11 mouse cellular contexts compared by ENCODE assay signal in the genomic region with DNA sequence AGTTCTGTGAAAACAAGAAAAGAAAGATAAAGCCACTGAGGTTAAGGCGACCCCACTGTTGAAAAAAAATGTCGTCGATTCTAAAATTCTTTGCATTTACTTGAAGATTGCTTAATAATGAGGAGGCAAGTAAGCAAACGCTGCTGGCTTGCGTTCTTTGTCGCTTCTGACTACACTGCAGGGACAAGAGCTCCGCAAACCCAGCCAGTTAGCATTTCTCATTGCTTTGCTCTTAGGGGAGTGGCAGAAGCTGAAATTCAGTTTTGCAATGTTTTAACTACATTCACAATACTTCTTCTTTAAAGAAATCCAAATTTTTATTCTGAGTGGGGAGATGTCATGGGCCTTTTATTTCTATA. TPM values are rescaled to one million over a fixed set of nuclear protein-coding genes. Genes with fewer than 3 reads are reported as not detected.
DNase-seq lines count a peak whose midpoint lies in the region; ATAC-seq lines count a peak whose summit lies in the region.
"Had no signal": no experiment of that assay in that cellular context is flagged by ENCODE, and none has a peak within 500 bp of the region (broad histone marks: within the 10 kb centered on the region; RNA-seq: fewer than 3 reads in every experiment).

No protein-coding gene starts in this region.

- peak overlapping the region; percentile 48 for H3K4me2 ChIP-seq in heart, embryonic 14.5 days (ENCODE audit: low read length)
- peak overlapping the region; percentile 34 for H3K4me2 ChIP-seq in hindbrain, embryonic 14.5 days (replicated peaks)
- H3K4me2 ChIP-seq in neural tube, embryonic 15.5 days, result peak overlapping the region; percentile 45
- H3K4me2 ChIP-seq: limb, embryonic 15.5 days had no signal

- H3K27me3 ChIP-seq in heart, embryonic 14.5 days (ENCODE audit: control insufficient read depth, insufficient read depth, low read length), result no peaks in the 10 kb centered on the region
- H3K27me3 ChIP-seq in hindbrain, embryonic 14.5 days (ENCODE audit: control insufficient read depth, insufficient read depth, low read length), result no peaks in the 10 kb centered on the region
- no peaks in the 10 kb centered on the region for H3K27me3 ChIP-seq in neural tube, embryonic 15.5 days (replicated peaks)
- H3K27me3 ChIP-seq: limb, embryonic 15.5 days had no signal

- no peaks in the 10 kb centered on the region for H3K36me3 ChIP-seq in heart, embryonic 14.5 days (ENCODE audit: control insufficient read depth, insufficient read depth, low read length)
- no peaks in the 10 kb centered on the region for H3K36me3 ChIP-seq in hindbrain, embryonic 14.5 days (replicated peaks; ENCODE audit: control insufficient read depth, insufficient read depth)
- no peaks in the 10 kb centered on the region for H3K36me3 ChIP-seq in neural tube, embryonic 15.5 days
- H3K36me3 ChIP-seq: limb, embryonic 15.5 days had no signal

- no peak overlapping the region for H3K27ac ChIP-seq in heart, embryonic 14.5 days (replicated peaks in 1 of 2; ENCODE audit: control insufficient read depth in 1 of 2, insufficient read depth in 1 of 2, low read depth in 2 of 2, low read length in 2 of 2)
- no peak overlapping the region for H3K27ac ChIP-seq in hindbrain, embryonic 14.5 days
- no peak overlapping the region for H3K27ac ChIP-seq in neural tube, embryonic 15.5 days (replicated peaks)
- H3K27ac ChIP-seq: limb, embryonic 15.5 days had no signal

- intact Hi-C loops in heart, postnatal 36 days (cut with DNase I), result no loop called here

- 52% methylated on average over 7 of the region's 7 CpGs for WGBS in heart, embryonic 14.5 days
- 20% methylated on average over 7 of the region's 7 CpGs for WGBS in hindbrain, embryonic 14.5 days
- 44% methylated on average over 7 of the region's 7 CpGs for WGBS in neural tube, embryonic 15.5 days

- no peaks in the 10 kb centered on the region for H3K4me1 ChIP-seq in heart, embryonic 14.5 days (ENCODE audit: control insufficient read depth in 2 of 2, insufficient read depth in 2 of 2, low read length in 2 of 2)
- H3K4me1 ChIP-seq in hindbrain, embryonic 14.5 days (replicated peaks; ENCODE audit: control insufficient read depth, insufficient read depth, low read length), result peaks cover 3% of the 10 kb centered on the region; the same call in 1 of the 2 replicates
- peaks cover 4% of the 10 kb centered on the region; the same call in 1 of the 2 replicates for H3K4me1 ChIP-seq in neural tube, embryonic 15.5 days
- H3K4me1 ChIP-seq: limb, embryonic 15.5 days had no signal

- no peak for DNase-seq in heart, postnatal 36 days
- peak; percentile 13 for DNase-seq in retina, embryonic 14.5 days (ENCODE audit: low spot score)
- no peak for DNase-seq in retina, postnatal 1 day
- DNase-seq in hindbrain, embryonic 14.5 days (ENCODE audit: low spot score), result no peak
- DNase-seq in adrenal gland, adult (ENCODE audit: inconsistent age in 2 of 2, low spot score in 1 of 2), result no peak
- DNase-seq: right cerebral cortex, postnatal 14 days had no signal

- no peak overlapping the region; a peak in 1 of 4 replicates for H3K4me3 ChIP-seq in heart, embryonic 14.5 days (ENCODE audit: control insufficient read depth in 1 of 2, insufficient read depth in 1 of 2, low read depth in 1 of 2, low read length in 2 of 2)
- no peak overlapping the region for H3K4me3 ChIP-seq in hindbrain, embryonic 14.5 days (replicated peaks; ENCODE audit: low read length)
- no peak overlapping the region for H3K4me3 ChIP-seq in neural tube, embryonic 15.5 days (replicated peaks)
- H3K4me3 ChIP-seq: limb, embryonic 15.5 days had no signal

- H3K9me3 ChIP-seq in heart, embryonic 14.5 days (ENCODE audit: control insufficient read depth, low read length), result no peaks in the 10 kb centered on the region
- no peaks in the 10 kb centered on the region for H3K9me3 ChIP-seq in hindbrain, embryonic 14.5 days (ENCODE audit: control insufficient read depth, low read length)
- H3K9me3 ChIP-seq in neural tube, embryonic 15.5 days (replicated peaks), result no peaks in the 10 kb centered on the region
- H3K9me3 ChIP-seq: limb, embryonic 15.5 days had no signal

- H3K9ac ChIP-seq in heart, embryonic 14.5 days (ENCODE audit: low read length), result no peak overlapping the region
- 0 out of 2 replicates have a peak overlapping the region, but pooled peaks have one; percentile 35 for H3K9ac ChIP-seq in hindbrain, embryonic 14.5 days
- no peak overlapping the region for H3K9ac ChIP-seq in neural tube, embryonic 15.5 days (replicated peaks)
- H3K9ac ChIP-seq: limb, embryonic 15.5 days had no signal

- ATAC-seq in heart, embryonic 14.5 days (ENCODE audit: insufficient number of reproducible peaks, insufficient read depth, low FRiP score, low read depth), result no peak
- ATAC-seq in hindbrain, embryonic 14.5 days (ENCODE audit: low FRiP score), result no peak
- no peak for ATAC-seq in neural tube, embryonic 15.5 days (ENCODE audit: low FRiP score)
- no peak for ATAC-seq in megakaryocyte-erythroid progenitor cell, adult 5-6 weeks (replicated peaks; ENCODE audit: low FRiP score, low TSS enrichment, poor library complexity, severe bottlenecking)
- ATAC-seq: inflammation-experienced regulatory T-cells, adult 6 months had no signal

RNA-seq across cellular contexts. Expression of gene Mocs2, which starts 38.2 kb away (rescaled TPM):
- 64.4 and 70.1 TPM in 2 replicates for polyA plus RNA-seq in heart, embryonic 14.5 days (2014; fragmentation: Nextera tagmentation; extraction: Ambion mirVana)
- total RNA-seq in heart, postnatal 36 days (2021), result 10 to 100 TPM; 31.9 to 42.1 TPM
- polyA plus RNA-seq in hindbrain, embryonic 14.5 days (2014; fragmentation: Nextera tagmentation; extraction: Ambion mirVana), result 127 and 135 TPM in 2 replicates
- polyA plus RNA-seq in neural tube, embryonic 15.5 days (2015; fragmentation: Nextera tagmentation; extraction: Ambion mirVana), result 137 and 146 TPM in 2 replicates
- total RNA-seq in megakaryocyte-erythroid progenitor cell, adult 5-6 weeks (2014; fragmentation: Nextera tagmentation), result 29.6 and 32.4 TPM in 2 replicates
- 40.1 and 42.4 TPM in 2 replicates for total RNA-seq in megakaryocyte-erythroid progenitor cell, adult 5-6 weeks (2017)
